Mouse (Mus musculus): Measurements from ENCODE around the gene B4galt1.

DNA sequence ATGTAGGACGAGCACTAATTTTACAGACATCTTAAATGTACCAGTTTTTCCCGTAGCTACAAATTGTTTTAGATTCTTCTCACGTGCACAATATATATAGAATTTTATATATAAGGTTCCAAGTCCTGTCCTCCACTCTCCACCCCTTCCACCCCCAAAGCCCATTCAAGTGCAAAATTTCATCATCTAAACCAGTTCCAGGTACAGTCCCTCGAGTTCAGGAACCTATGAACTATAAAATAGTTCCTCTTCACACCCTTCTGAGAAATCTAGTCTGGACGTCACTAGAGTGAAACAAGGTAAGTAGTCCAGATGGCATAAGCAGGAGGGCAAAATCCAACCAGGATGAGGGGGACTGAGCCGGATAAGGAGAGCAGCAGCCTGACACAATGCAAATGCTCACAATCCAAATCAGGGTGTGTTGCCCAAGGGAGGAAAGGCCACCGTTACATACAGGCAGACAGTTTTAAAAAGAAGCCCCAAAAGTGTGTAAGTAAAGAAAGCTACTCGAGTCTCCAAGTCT is 4.1 kb upstream of the B4galt1 start:
- TF ChIP-seq CTCF (IDR thresholded peaks at IDR 0.05; ENCODE audit: low read depth, low read length) (no peak), GATA1 (IDR thresholded peaks at IDR 0.05; ENCODE audit: borderline replicate concordance, low read length) (no peak), GATA2 (IDR thresholded peaks at IDR 0.05; ENCODE audit: borderline replicate concordance, low read depth, low read length) (no peak), TAL1 (conservative IDR thresholded peaks at IDR 0.05; ENCODE audit: low read depth, low read length) (no peak)

Measured in G1E (cell line).